21 mouse cellular contexts compared by ENCODE assay signal in the genomic region with DNA sequence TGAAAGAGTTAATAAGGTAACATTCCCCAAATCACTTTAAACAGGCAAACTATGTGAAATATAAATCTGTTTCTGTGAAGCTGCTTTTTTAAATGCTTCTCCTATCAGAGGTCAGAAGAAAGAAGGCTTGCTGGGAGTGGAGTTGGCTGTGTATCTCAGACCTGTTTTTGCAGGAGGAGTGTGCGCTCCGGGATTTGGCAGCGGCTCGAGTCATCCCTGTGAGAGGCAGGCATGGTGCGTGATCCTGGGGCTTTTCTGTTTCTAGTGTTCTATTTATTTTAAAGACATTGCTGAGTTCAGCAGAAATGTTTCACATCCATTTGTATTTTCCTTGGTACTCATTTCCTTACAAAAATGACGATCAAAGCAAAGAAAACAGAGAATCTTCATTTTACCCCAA.
DNase-seq lines count a peak whose midpoint lies in the region; ATAC-seq and TF ChIP-seq lines count a peak whose summit lies in the region.
"Had no signal": no experiment of that assay in that cellular context is flagged by ENCODE, and none has a peak within 500 bp of the region (broad histone marks: within the 10 kb centered on the region; RNA-seq: fewer than 3 reads in every experiment).

No protein-coding gene starts in this region.

- no peaks in the 10 kb centered on the region for H3K36me3 ChIP-seq in intestine, embryonic 14.5 days (ENCODE audit: control insufficient read depth, insufficient read depth, low read length)
- no peaks in the 10 kb centered on the region for H3K36me3 ChIP-seq in intestine, embryonic 16.5 days (ENCODE audit: control insufficient read depth, insufficient read depth, low read length)
- H3K36me3 ChIP-seq: embryonic facial prominence, embryonic 15.5 days; forebrain, embryonic 10.5 days; forebrain, embryonic 15.5 days; heart, embryonic 13.5 days; hindbrain, embryonic 15.5 days; intestine, embryonic 15.5 days had no signal

- ATAC-seq in intestine, embryonic 14.5 days (replicated peaks; ENCODE audit: low FRiP score, low TSS enrichment, low read depth) = no peak
- no peak for ATAC-seq in intestine, embryonic 16.5 days
- ATAC-seq: forebrain, embryonic 15.5 days; intestine, embryonic 15.5 days had no signal

- H3K27ac ChIP-seq in intestine, embryonic 14.5 days (ENCODE audit: low read depth) = no peak overlapping the region
- no peak overlapping the region for H3K27ac ChIP-seq in intestine, embryonic 16.5 days (ENCODE audit: low read length)
- H3K27ac ChIP-seq in gastrocnemius, adult 2 months = no peak overlapping the region
- H3K27ac ChIP-seq: embryonic facial prominence, embryonic 15.5 days; forebrain, embryonic 10.5 days; forebrain, embryonic 15.5 days; heart, embryonic 13.5 days; hindbrain, embryonic 15.5 days; intestine, embryonic 15.5 days had no signal

- no peak overlapping the region for H3K4me2 ChIP-seq in intestine, embryonic 14.5 days (ENCODE audit: low read length)
- no peak overlapping the region for H3K4me2 ChIP-seq in intestine, embryonic 16.5 days (ENCODE audit: low read depth, low read length)
- H3K4me2 ChIP-seq: embryonic facial prominence, embryonic 15.5 days; forebrain, embryonic 15.5 days; heart, embryonic 13.5 days; hindbrain, embryonic 15.5 days; intestine, embryonic 15.5 days had no signal

- 50% methylated on average over 6 of the region's 6 CpGs for WGBS in intestine, embryonic 14.5 days
- 61% methylated on average over 6 of the region's 6 CpGs for WGBS in intestine, embryonic 16.5 days

- no peaks in the 10 kb centered on the region for H3K27me3 ChIP-seq in intestine, embryonic 14.5 days (replicated peaks; ENCODE audit: control insufficient read depth, insufficient read depth, low read length)
- no peaks in the 10 kb centered on the region for H3K27me3 ChIP-seq in intestine, embryonic 16.5 days (replicated peaks; ENCODE audit: control insufficient read depth, insufficient read depth, low read length)
- H3K27me3 ChIP-seq: embryonic facial prominence, embryonic 15.5 days; forebrain, embryonic 15.5 days; heart, embryonic 13.5 days; hindbrain, embryonic 15.5 days; intestine, embryonic 15.5 days had no signal

- no peak overlapping the region for H3K4me3 ChIP-seq in intestine, embryonic 14.5 days (ENCODE audit: low read depth, low read length)
- H3K4me3 ChIP-seq in intestine, embryonic 16.5 days (ENCODE audit: low read length) = no peak overlapping the region
- H3K4me3 ChIP-seq in gastrocnemius, adult 2 months = no peak overlapping the region
- H3K4me3 ChIP-seq: embryonic facial prominence, embryonic 15.5 days; erythroblast, embryonic 14.5 days; forebrain, embryonic 10.5 days; forebrain, embryonic 15.5 days; heart, embryonic 13.5 days; hindbrain, embryonic 15.5 days; intestine, embryonic 15.5 days had no signal

- TF ChIP-seq CTCF in gastrocnemius, adult 2 months (IDR thresholded peaks at IDR 0.05) = no peak

- H3K9me3 ChIP-seq in intestine, embryonic 14.5 days (ENCODE audit: control insufficient read depth, low read length) = no peaks in the 10 kb centered on the region
- no peaks in the 10 kb centered on the region for H3K9me3 ChIP-seq in intestine, embryonic 16.5 days (ENCODE audit: control insufficient read depth, low read length)
- H3K9me3 ChIP-seq: embryonic facial prominence, embryonic 15.5 days; forebrain, embryonic 10.5 days; forebrain, embryonic 15.5 days; heart, embryonic 13.5 days; hindbrain, embryonic 15.5 days; intestine, embryonic 15.5 days had no signal

- DNase-seq in cerebellum, postnatal 36 days = peak; percentile 9 to 16
- no peak for DNase-seq in cerebellum, postnatal 4 days (ENCODE audit: low spot score in 2 of 2)
- DNase-seq in intestine, embryonic 14.5 days (ENCODE audit: low spot score) = peak; percentile 46
- DNase-seq in right cerebral cortex, postnatal 4 days = peak; percentile 8
- DNase-seq in right cerebral cortex, postnatal 25 days = no peak
- no peak for DNase-seq in gastrocnemius, adult 2 months
- DNase-seq: adrenal gland, adult 2 months; adrenal gland, postnatal 25 days; cerebellum, adult 18-20 months; embryo, embryonic 11 days; gastrocnemius, postnatal 14 days; heart, postnatal 36 days; kidney, adult 2 months had no signal

- no peak overlapping the region for H3K9ac ChIP-seq in intestine, embryonic 14.5 days (ENCODE audit: low read length)
- no peak overlapping the region for H3K9ac ChIP-seq in intestine, embryonic 16.5 days (ENCODE audit: low read depth, low read length)
- H3K9ac ChIP-seq: embryonic facial prominence, embryonic 15.5 days; forebrain, embryonic 15.5 days; heart, embryonic 13.5 days; hindbrain, embryonic 15.5 days; intestine, embryonic 15.5 days had no signal

- intact Hi-C loops in gastrocnemius, adult 2 months (cut with DNase I) = no loop called here

- no peaks in the 10 kb centered on the region for H3K4me1 ChIP-seq in intestine, embryonic 14.5 days (replicated peaks; ENCODE audit: control insufficient read depth, insufficient read depth, low read length)
- 0 out of 2 replicates have a peak, but pooled peaks cover 2% of the 10 kb centered on the region for H3K4me1 ChIP-seq in intestine, embryonic 16.5 days (ENCODE audit: control insufficient read depth, insufficient read depth, low read length)
- H3K4me1 ChIP-seq: embryonic facial prominence, embryonic 15.5 days; forebrain, embryonic 10.5 days; forebrain, embryonic 15.5 days; heart, embryonic 13.5 days; hindbrain, embryonic 15.5 days; intestine, embryonic 15.5 days had no signal

Comparison
In these comparisons a context has a peak if more than half of its experiments do, and no peak if none do; other contexts are left out.
1. DNase-seq: peak in cerebellum, postnatal 36 days (2 of 2), intestine, embryonic 14.5 days (single experiment) and right cerebral cortex, postnatal 4 days (single experiment); none in cerebellum, postnatal 4 days (0 of 2), right cerebral cortex, postnatal 25 days (single experiment) and gastrocnemius, adult 2 months (single experiment).